Mouse (Mus musculus) frontal cortex, postnatal 10 days (tissue): ENCODE measurements at regions not wholly inside any gene's neighbourhood (a gene's known extent, or its start where the extent isn't known, plus 50 kb on each side); places are given as distances from the start of the nearest gene placed in this dataset.
A peak's percentile ranks its signal among the peaks of the same experiment; 100 is the strongest.
"Not testable (repeated sequence)": the region's sequence is repeated elsewhere in the genome, so short reads cannot be mapped to it uniquely, and the experiment has no call there.

Experiments used
- DNase-seq, 2 experiments: peaks; one replicate each; pipeline ENCODE4 v3.0.0; 2022; ENCODE audit warnings: low spot score in 2 of 2, mixed read lengths in 1 of 2

DNA sequence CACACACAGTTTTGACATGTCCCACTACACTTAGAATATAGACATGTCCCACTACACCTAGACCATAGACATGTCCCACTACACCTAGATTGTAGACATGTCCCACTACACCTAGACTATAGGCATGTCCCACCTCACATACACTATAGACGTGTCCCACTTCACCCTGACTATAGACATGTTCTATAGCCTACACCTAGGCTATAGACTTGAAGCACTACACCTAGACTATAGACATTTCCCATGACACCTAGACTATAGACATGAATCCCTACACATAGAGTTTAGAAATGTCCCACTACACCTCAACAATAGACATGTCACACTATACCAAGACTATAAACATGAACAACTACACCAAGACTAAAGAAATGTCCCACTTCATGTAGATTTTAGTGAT lies 2580.9 kb downstream of the Gm37988 start:
- no peak for DNase-seq

GRCm38 (mm10) chr1:7393508-7393907 lies 2585.8 kb downstream of the Gm37988 start:
- no peak for DNase-seq

DNA sequence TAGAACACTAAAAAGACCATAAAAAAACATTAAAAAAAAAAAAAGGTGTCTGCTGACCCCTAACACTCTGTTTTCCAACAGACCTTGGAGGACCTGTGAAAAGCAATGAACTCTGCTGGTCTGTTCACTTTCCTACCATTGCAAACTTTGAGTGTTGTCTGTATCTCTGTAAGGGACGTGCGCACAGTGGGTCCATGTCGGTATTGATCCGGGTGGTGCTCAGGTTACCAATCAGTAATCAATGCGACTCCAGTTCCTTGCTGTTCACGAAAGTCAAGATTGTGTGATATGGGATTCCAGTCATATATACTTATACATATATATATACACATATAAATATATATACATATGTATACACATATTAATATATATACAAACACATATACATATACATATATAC lies 2586.5 kb downstream of the Gm37988 start:
- DNase-seq, result no peak

DNA sequence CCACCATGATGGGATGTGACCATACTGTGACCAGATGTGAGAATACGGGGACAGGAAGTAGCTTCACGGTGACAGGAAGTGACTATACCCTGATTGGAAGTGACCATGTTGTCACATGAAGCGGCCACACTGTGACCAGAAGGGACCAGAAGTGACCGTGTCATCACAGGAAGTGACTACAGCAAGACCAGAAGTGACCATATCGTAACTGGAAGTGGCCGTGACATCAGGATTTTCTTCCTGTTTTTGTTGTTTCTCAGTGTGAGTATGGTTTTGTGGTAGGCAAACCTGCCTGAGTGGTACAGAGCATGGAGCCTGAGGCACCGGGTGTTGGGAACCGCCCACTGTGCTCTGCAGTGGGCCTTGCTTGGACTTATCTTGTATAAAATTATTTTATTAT lies 2587.8 kb downstream of the Gm37988 start:
- no peak for DNase-seq

- peak; percentile 18 to 26 for DNase-seq
These were observed 2589.4 kb downstream of the Gm37988 start for GRCm38 (mm10) chr1:7396867-7397806.

- peak; percentile 98 for DNase-seq
These were observed 2590.2 kb downstream of the Gm37988 start for GRCm38 (mm10) chr1:7397807-7398446.

GRCm38 (mm10) chr1:7398678-7399218 lies 2591.1 kb downstream of the Gm37988 start:
- no peak for DNase-seq

DNA sequence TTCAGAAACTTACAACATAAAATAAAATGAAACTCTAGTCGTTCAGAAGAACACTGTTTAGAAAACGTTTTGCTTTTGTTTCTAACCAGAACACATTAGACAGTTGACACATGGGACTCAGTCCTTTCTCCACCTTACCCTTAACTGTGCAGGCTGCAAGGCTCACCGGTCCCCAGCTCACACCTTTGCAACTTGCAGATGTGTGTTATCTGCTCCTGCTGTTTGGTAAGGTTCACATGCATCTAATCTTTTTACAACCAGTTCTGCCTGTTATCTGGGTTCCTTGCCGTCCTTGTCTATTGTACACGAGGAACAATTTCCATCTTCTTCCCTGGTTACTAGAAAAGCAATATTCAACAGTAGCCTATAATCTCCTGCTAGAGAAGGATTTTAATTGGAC lies 2598.0 kb downstream of the Gm37988 start:
- DNase-seq, result not testable (repeated sequence)

- DNase-seq, result no peak
These were observed 2606.8 kb downstream of the Gm37988 start for GRCm38 (mm10) chr1:7414444-7414843.

- DNase-seq, result no peak
These were observed 2644.0 kb downstream of the Gm37988 start for GRCm38 (mm10) chr1:7451660-7452155.

GRCm38 (mm10) chr1:7454931-7455330 lies 2647.2 kb downstream of the Gm37988 start:
- DNase-seq, result no peak

DNA sequence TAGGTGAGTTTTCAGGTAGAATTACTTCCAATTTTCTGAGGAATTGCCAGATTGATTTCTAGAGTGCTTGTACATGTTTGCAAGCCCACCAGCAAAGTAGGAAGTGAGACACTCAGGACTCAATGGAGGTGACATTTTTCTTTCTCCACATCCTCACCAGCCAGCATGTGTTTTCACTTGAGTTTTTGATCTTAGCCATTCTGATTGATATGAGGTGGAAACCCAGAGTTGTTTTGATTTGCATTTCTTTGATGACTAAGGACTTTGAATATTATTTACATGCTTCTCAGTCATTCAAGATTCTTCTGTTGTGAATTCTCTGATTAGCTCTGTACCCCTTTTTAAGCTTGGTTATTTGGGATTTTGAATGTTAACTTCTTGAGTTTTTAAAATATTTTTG lies 2650.2 kb downstream of the Gm37988 start:
- DNase-seq, result no peak

DNA sequence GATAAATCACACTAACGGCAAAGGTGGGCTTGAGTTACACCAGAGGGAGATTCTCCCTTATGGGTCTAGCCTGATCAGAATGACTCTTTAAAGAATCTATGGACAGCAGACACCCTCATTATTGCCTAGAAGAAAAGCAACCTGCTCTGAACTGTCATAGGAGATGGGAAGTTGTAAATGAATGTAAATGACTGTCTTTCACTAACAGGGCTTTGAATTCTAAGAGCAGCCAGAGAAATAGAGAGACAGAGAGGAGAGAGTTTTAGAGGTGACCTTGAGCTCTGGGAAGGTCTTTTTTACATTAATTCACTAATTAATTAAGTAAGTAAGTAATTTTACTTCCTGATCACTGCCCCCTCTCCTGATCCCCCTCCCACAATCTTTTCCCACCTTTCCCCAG lies 2686.4 kb downstream of the Gm37988 start:
- DNase-seq, result no peak

DNA sequence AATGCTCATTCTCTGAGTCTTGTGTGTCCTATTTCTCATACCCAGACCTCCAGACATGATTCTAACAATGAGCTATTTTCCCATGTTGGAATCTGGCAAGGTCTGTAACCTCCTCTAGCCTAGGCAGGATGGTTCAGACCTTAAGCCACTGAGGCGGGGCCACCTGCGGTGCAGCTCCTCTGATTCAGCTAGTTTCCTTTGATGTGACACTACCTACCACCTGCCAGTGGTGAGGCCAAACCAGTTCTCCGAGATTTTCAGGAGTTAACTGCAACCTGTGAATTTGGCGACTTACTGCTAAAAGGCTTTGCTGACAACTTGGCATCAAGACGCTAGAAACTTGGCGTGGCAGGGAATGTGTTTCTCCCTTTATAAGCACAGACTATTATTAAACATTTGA lies 2691.3 kb downstream of the Gm37988 start:
- no peak for DNase-seq

GRCm38 (mm10) chr1:7502363-7502762 lies 2694.7 kb downstream of the Gm37988 start:
- no peak for DNase-seq

GRCm38 (mm10) chr1:7518791-7519190 lies 2711.1 kb downstream of the Gm37988 start:
- no peak for DNase-seq

DNA sequence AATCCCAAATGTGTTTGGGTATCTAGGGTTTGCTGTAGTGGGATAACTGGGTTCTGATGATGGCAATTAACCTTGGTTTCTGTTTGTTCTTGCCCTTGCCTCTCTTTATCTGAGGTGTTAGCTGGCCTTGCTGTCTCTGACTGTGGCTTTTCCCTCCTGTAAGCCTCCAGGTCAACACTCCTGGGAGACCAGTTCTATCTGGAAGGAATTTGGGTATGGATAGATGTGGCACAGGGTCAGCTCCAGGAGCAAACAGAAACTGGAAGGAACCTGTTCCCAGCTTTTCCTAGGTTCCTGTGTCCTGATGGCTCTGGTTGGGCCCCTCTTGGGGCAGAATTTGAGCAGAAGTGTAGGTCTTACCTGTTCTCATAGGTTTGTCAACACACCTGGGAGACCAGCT lies 2725.8 kb downstream of the Gm37988 start:
- no peak for DNase-seq

GRCm38 (mm10) chr1:7535191-7535590 lies 2727.5 kb downstream of the Gm37988 start:
- peak in 1 of 2 experiments; percentile 11 for DNase-seq

- no peak for DNase-seq
These were observed 2735.8 kb downstream of the Gm37988 start for GRCm38 (mm10) chr1:7543492-7543891.

GRCm38 (mm10) chr1:7548261-7548660 lies 2740.6 kb downstream of the Gm37988 start:
- no peak for DNase-seq

- no peak for DNase-seq
These were observed 2767.1 kb downstream of the Gm37988 start for GRCm38 (mm10) chr1:7574787-7575186.

DNA sequence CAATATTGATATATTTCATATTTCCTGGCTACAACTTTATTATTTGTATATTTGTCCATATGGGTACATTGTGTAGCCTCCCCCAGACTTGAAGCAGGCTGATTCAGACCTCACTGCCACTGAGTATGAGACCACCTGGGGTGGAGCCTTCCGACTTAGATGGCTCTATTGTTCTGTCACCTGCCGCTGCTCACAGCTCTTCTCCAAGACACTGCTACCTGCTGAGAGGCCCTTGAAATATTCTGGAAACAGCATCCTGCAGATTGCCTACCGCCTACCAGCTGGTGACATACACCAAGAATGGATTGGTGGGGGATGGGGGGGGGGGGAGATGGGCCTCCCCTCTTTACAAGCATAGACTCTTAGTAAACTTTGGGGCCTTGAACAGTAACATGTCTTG lies 2778.7 kb downstream of the Gm37988 start:
- no peak for DNase-seq

DNA sequence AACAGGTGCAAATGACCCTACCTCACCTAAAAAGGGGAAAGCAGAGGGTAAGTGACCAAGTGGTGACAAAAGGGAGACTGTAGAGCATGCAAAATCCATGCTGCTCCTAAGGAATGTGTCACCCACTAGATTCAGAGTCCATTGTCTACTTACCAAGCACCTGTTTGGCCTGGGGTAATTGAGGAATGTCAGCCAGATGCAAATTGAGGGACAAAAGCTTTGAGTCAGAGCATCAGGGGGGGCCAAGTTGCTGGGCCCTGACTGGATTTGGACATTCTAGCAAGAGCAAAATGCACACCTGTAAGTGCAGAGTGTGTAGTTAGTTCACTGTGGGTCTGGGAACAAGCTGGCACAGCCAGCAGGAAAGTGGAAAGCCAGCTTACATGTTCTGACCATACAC lies 2783.6 kb downstream of the Gm37988 start:
- DNase-seq, result no peak
